Mouse (Mus musculus) cerebellum, adult 9-10 months (tissue): ENCODE measurements around the gene Mycbpap.

ENCODE experiments used
- DNase-seq: peaks from one replicate; pipeline ENCODE4 v3.0.0; 2022

The Mycbpap gene

GRCm38 (mm10) chr11:94528879-94529278, 7.3 kb upstream of the Mycbpap start:
- DNase-seq = no peak

- no peak for DNase-seq
Observed at GRCm38 (mm10) chr11:94526171-94526879, 4.8 kb upstream of the Mycbpap start.

GRCm38 (mm10) chr11:94513452-94513851, 8.1 kb downstream of the Mycbpap start:
- no peak for DNase-seq

- no peak for DNase-seq
Observed at GRCm38 (mm10) chr11:94508976-94509375, 12.6 kb downstream of the Mycbpap start.

GRCm38 (mm10) chr11:94501482-94501881, 20.1 kb downstream of the Mycbpap start:
- no peak for DNase-seq

GRCm38 (mm10) chr11:94500362-94500761, 21.2 kb downstream of the Mycbpap start:
- no peak for DNase-seq

GRCm38 (mm10) chr11:94499661-94500152, 21.8 kb downstream of the Mycbpap start, which contains the start of gene Epn3:
TSS of gene Epn3 (minus strand) at chr11:94499974.
- DNase-seq = peak; percentile 65

- peak; percentile 93 for DNase-seq
Observed at GRCm38 (mm10) chr11:94499035-94499434, 22.5 kb downstream of the Mycbpap start.

- DNase-seq = peak; percentile 81
Observed at GRCm38 (mm10) chr11:94498093-94498996, 23.2 kb downstream of the Mycbpap start.

- no peak for DNase-seq
Observed at GRCm38 (mm10) chr11:94495415-94495814, 26.1 kb downstream of the Mycbpap start.

GRCm38 (mm10) chr11:94491749-94492099, 29.8 kb downstream of the Mycbpap start:
- DNase-seq = peak; percentile 17

GRCm38 (mm10) chr11:94491035-94491748, 30.4 kb downstream of the Mycbpap start:
- peak; percentile 36 for DNase-seq

- peak; percentile 18 for DNase-seq
Observed at GRCm38 (mm10) chr11:94489745-94490144, 31.8 kb downstream of the Mycbpap start.

GRCm38 (mm10) chr11:94488767-94489533, 32.6 kb downstream of the Mycbpap start:
- DNase-seq = peak; percentile 42

GRCm38 (mm10) chr11:94486001-94486400, 35.5 kb downstream of the Mycbpap start, which contains the start of gene Spata20:
TSS of gene Spata20 (minus strand) at chr11:94486179.
- peak; percentile 94 for DNase-seq

- DNase-seq = peak; percentile 58
Observed at GRCm38 (mm10) chr11:94485223-94485622, 36.3 kb downstream of the Mycbpap start.

GRCm38 (mm10) chr11:94484636-94485035, 36.9 kb downstream of the Mycbpap start:
- peak; percentile 54 for DNase-seq

- DNase-seq = peak; percentile 71
Observed at GRCm38 (mm10) chr11:94483921-94484320, 37.6 kb downstream of the Mycbpap start.

- peak; percentile 91 for DNase-seq
Observed at GRCm38 (mm10) chr11:94483436-94483835, 38.1 kb downstream of the Mycbpap start.

GRCm38 (mm10) chr11:94482738-94483137, 38.8 kb downstream of the Mycbpap start:
- DNase-seq = peak; percentile 58

- peak; percentile 46 for DNase-seq
Observed at GRCm38 (mm10) chr11:94481963-94482362, 39.6 kb downstream of the Mycbpap start.

- peak; percentile 27 for DNase-seq
Observed at GRCm38 (mm10) chr11:94480382-94480781, 41.2 kb downstream of the Mycbpap start.
